Mouse (Mus musculus): ENCODE results near the gene Donson. TPM values are rescaled to one million over a fixed set of nuclear protein-coding genes. Genes with fewer than 3 reads are reported as not detected.
"Not testable (repeated sequence)": the region's sequence is repeated elsewhere in the genome, so short reads cannot be mapped to it uniquely, and the experiment has no call there.

Donson gene
- polyA plus RNA-seq, 1 experiment from 2014 or later = 12.0 TPM

- Histone ChIP-seq H3K4me3 (ENCODE audit: low read length) (peak overlapping the region; percentile 72), H3K4me1 (ENCODE audit: control insufficient read depth, insufficient read depth, low read length) (peaks cover 5% of the 10 kb centered on the region), H3K4me2 (ENCODE audit: low read depth, low read length) (peak overlapping the region; percentile 57), H3K27ac (ENCODE audit: low read length) (peak overlapping the region; percentile 97), H3K9me3 (ENCODE audit: control insufficient read depth, low read length) (no peaks in the 10 kb centered on the region), H3K36me3 (ENCODE audit: control insufficient read depth, insufficient read depth, low read length) (peaks cover 8% of the 10 kb centered on the region; the same call in 1 of the 2 replicates), H3K9ac (ENCODE audit: low read depth, low read length) (peak overlapping the region; percentile 90), H3K27me3 (replicated peaks; ENCODE audit: control insufficient read depth, insufficient read depth, low read length) (no peaks in the 10 kb centered on the region)
- under 1% methylated on average over 25 of the region's 25 CpGs for WGBS
- ATAC-seq = peak; percentile 66
Measured at GRCm38 (mm10) chr16:91648220-91648550, 40.4 kb downstream of the Donson start.

- Histone ChIP-seq H3K9me3 (ENCODE audit: control insufficient read depth, low read length) (no peaks in the 10 kb centered on the region), H3K4me1 (ENCODE audit: control insufficient read depth, insufficient read depth, low read length) (peaks cover 5% of the 10 kb centered on the region), H3K9ac (ENCODE audit: low read depth, low read length) (peak within 1 kb of the TSS; percentile 90), H3K27me3 (replicated peaks; ENCODE audit: control insufficient read depth, insufficient read depth, low read length) (no peaks in the 10 kb centered on the region), H3K36me3 (ENCODE audit: control insufficient read depth, insufficient read depth, low read length) (peaks cover 8% of the 10 kb centered on the region; the same call in 1 of the 2 replicates), H3K27ac (ENCODE audit: low read length) (peak within 1 kb of the TSS; percentile 99), H3K4me2 (ENCODE audit: low read depth, low read length) (peak within 1 kb of the TSS; percentile 98), H3K4me3 (ENCODE audit: low read length) (peak within 1 kb of the TSS; percentile 72)
- peak; percentile 96 for ATAC-seq
- WGBS = under 1% methylated on average over 70 of the region's 70 CpGs
Measured at GRCm38 (mm10) chr16:91647461-91648219, 40.9 kb downstream of the Donson start, which contains the start of gene Son. Gene Son (plus strand): TSS chr16:91647506.

GRCm38 (mm10) chr16:91646681-91647419 lies 41.7 kb downstream of the Donson start, which contains the start of gene Gart:
Gene Gart (minus strand): TSS chr16:91646952.
- no peaks in the 10 kb centered on the region for H3K9me3 ChIP-seq (ENCODE audit: control insufficient read depth, low read length)
- ATAC-seq = peak; percentile 89

GRCm38 (mm10) chr16:91645995-91646602 lies 42.5 kb downstream of the Donson start:
- peak overlapping the region; percentile 72 for H3K4me3 ChIP-seq (ENCODE audit: low read length)
- H3K4me2 ChIP-seq (ENCODE audit: low read depth, low read length) = peak overlapping the region; percentile 98
- H3K4me1 ChIP-seq (ENCODE audit: control insufficient read depth, insufficient read depth, low read length) = peaks cover 5% of the 10 kb centered on the region
- ATAC-seq = no peak
- H3K9ac ChIP-seq (ENCODE audit: low read depth, low read length) = peak overlapping the region; percentile 87
- 1% methylated on average over 11 of the region's 11 CpGs for WGBS
- H3K36me3 ChIP-seq (ENCODE audit: control insufficient read depth, insufficient read depth, low read length) = 0 out of 2 replicates have a peak, but pooled peaks cover 2% of the 10 kb centered on the region
- H3K27ac ChIP-seq (ENCODE audit: low read length) = peak overlapping the region; percentile 99
- H3K27me3 ChIP-seq (replicated peaks; ENCODE audit: control insufficient read depth, insufficient read depth, low read length) = no peaks in the 10 kb centered on the region
- no peaks in the 10 kb centered on the region for H3K9me3 ChIP-seq (ENCODE audit: control insufficient read depth, low read length)

More at GRCm38 (mm10) chr16:91646681-91647419, 41.7 kb downstream of the Donson start, which contains the start of gene Gart:
- peak within 1 kb of the TSS; percentile 90 for H3K9ac ChIP-seq (ENCODE audit: low read depth, low read length)
- H3K27ac ChIP-seq (ENCODE audit: low read length) = peak within 1 kb of the TSS; percentile 99
- no peaks in the 10 kb centered on the region for H3K27me3 ChIP-seq (replicated peaks; ENCODE audit: control insufficient read depth, insufficient read depth, low read length)
- H3K4me2 ChIP-seq (ENCODE audit: low read depth, low read length) = peak within 1 kb of the TSS; percentile 98
- H3K4me3 ChIP-seq (ENCODE audit: low read length) = peak within 1 kb of the TSS; percentile 72
- H3K36me3 ChIP-seq (ENCODE audit: control insufficient read depth, insufficient read depth, low read length) = 0 out of 2 replicates have a peak, but pooled peaks cover under 1% of the 10 kb centered on the region
- peaks cover 5% of the 10 kb centered on the region for H3K4me1 ChIP-seq (ENCODE audit: control insufficient read depth, insufficient read depth, low read length)
- under 1% methylated on average over 59 of the region's 59 CpGs for WGBS

- not testable (repeated sequence) for ATAC-seq; H3K4me2 ChIP-seq (ENCODE audit: low read depth, low read length); H3K9ac ChIP-seq (ENCODE audit: low read depth, low read length); H3K9me3 ChIP-seq (ENCODE audit: control insufficient read depth, low read length); H3K4me3 ChIP-seq (ENCODE audit: low read length); H3K36me3 ChIP-seq (ENCODE audit: control insufficient read depth, insufficient read depth, low read length); H3K27me3 ChIP-seq (replicated peaks; ENCODE audit: control insufficient read depth, insufficient read depth, low read length); H3K27ac ChIP-seq (ENCODE audit: low read length); H3K4me1 ChIP-seq (ENCODE audit: control insufficient read depth, insufficient read depth, low read length)
- no CpG with 5 or more reads among the region's 2 CpGs for WGBS
Measured at GRCm38 (mm10) chr16:91645420-91645819, 43.1 kb downstream of the Donson start.

GRCm38 (mm10) chr16:91644901-91645300 lies 43.7 kb downstream of the Donson start:
- Histone ChIP-seq H3K27ac (ENCODE audit: low read length) (no peak overlapping the region), H3K4me2 (ENCODE audit: low read depth, low read length) (no peak overlapping the region; the same call in 1 of the 2 replicates)
- 90% methylated on average over 2 of the region's 2 CpGs for WGBS

GRCm38 (mm10) chr16:91640171-91640570 lies 48.4 kb downstream of the Donson start:
- Histone ChIP-seq H3K9me3 (ENCODE audit: control insufficient read depth, low read length) (no peaks in the 10 kb centered on the region), H3K27ac (ENCODE audit: low read length) (no peak overlapping the region), H3K27me3 (replicated peaks; ENCODE audit: control insufficient read depth, insufficient read depth, low read length) (no peaks in the 10 kb centered on the region), H3K9ac (ENCODE audit: low read depth, low read length) (no peak overlapping the region), H3K4me3 (ENCODE audit: low read length) (no peak overlapping the region), H3K4me1 (ENCODE audit: control insufficient read depth, insufficient read depth, low read length) (no peaks in the 10 kb centered on the region), H3K36me3 (ENCODE audit: control insufficient read depth, insufficient read depth, low read length) (peaks cover 19% of the 10 kb centered on the region), H3K4me2 (ENCODE audit: low read depth, low read length) (no peak overlapping the region)
- WGBS = 96% methylated on average over 8 of the region's 8 CpGs
- no peak for ATAC-seq

More at GRCm38 (mm10) chr16:91644901-91645300, 43.7 kb downstream of the Donson start:
- no peak for ATAC-seq
- H3K27me3 ChIP-seq (replicated peaks; ENCODE audit: control insufficient read depth, insufficient read depth, low read length) = no peaks in the 10 kb centered on the region
- H3K36me3 ChIP-seq (ENCODE audit: control insufficient read depth, insufficient read depth, low read length) = peaks cover 7% of the 10 kb centered on the region
- no peak overlapping the region for H3K9ac ChIP-seq (ENCODE audit: low read depth, low read length)
- H3K9me3 ChIP-seq (ENCODE audit: control insufficient read depth, low read length) = no peaks in the 10 kb centered on the region
- H3K4me3 ChIP-seq (ENCODE audit: low read length) = no peak overlapping the region
- peaks cover 5% of the 10 kb centered on the region for H3K4me1 ChIP-seq (ENCODE audit: control insufficient read depth, insufficient read depth, low read length)

GRCm38 (mm10) chr16:91639636-91640035 lies 48.9 kb downstream of the Donson start:
- 96% methylated on average over 2 of the region's 2 CpGs for WGBS
- H3K4me3 ChIP-seq (ENCODE audit: low read length) = no peak overlapping the region
- no peak overlapping the region for H3K9ac ChIP-seq (ENCODE audit: low read depth, low read length)
- H3K4me2 ChIP-seq (ENCODE audit: low read depth, low read length) = no peak overlapping the region
- H3K9me3 ChIP-seq (ENCODE audit: control insufficient read depth, low read length) = no peaks in the 10 kb centered on the region
- no peak for ATAC-seq
- H3K27ac ChIP-seq (ENCODE audit: low read length) = no peak overlapping the region
- no peaks in the 10 kb centered on the region for H3K4me1 ChIP-seq (ENCODE audit: control insufficient read depth, insufficient read depth, low read length)
- no peaks in the 10 kb centered on the region for H3K27me3 ChIP-seq (replicated peaks; ENCODE audit: control insufficient read depth, insufficient read depth, low read length)
- peaks cover 19% of the 10 kb centered on the region for H3K36me3 ChIP-seq (ENCODE audit: control insufficient read depth, insufficient read depth, low read length)

- 97% methylated on average over 5 of the region's 5 CpGs for WGBS
- H3K9me3 ChIP-seq (ENCODE audit: control insufficient read depth, low read length) = no peaks in the 10 kb centered on the region
- H3K4me1 ChIP-seq (ENCODE audit: control insufficient read depth, insufficient read depth, low read length) = no peaks in the 10 kb centered on the region
- no peak overlapping the region for H3K9ac ChIP-seq (ENCODE audit: low read depth, low read length)
- no peak overlapping the region for H3K4me2 ChIP-seq (ENCODE audit: low read depth, low read length)
- H3K27me3 ChIP-seq (replicated peaks; ENCODE audit: control insufficient read depth, insufficient read depth, low read length) = no peaks in the 10 kb centered on the region
- no peak for ATAC-seq
- H3K36me3 ChIP-seq (ENCODE audit: control insufficient read depth, insufficient read depth, low read length) = peaks cover 19% of the 10 kb centered on the region
- no peak overlapping the region for H3K4me3 ChIP-seq (ENCODE audit: low read length)
- no peak overlapping the region for H3K27ac ChIP-seq (ENCODE audit: low read length)
Measured at GRCm38 (mm10) chr16:91639161-91639560, 49.4 kb downstream of the Donson start.

All from intestine, embryonic 16.5 days (tissue).